Mouse (Mus musculus): ENCODE measurements around the gene Ctdspl.

The Ctdspl gene

GRCm38 (mm10) chr9:118988787-118989580, 62.7 kb downstream of the Ctdspl start:
- DNase-seq (ENCODE audit: low spot score in 2 of 2), result no peak

- no peak for DNase-seq (ENCODE audit: low spot score in 2 of 2)
Observed at GRCm38 (mm10) chr9:118990490-118990889, 64.2 kb downstream of the Ctdspl start.

- no peak for DNase-seq (ENCODE audit: low spot score in 2 of 2)
Observed at GRCm38 (mm10) chr9:118991750-118992585, 65.7 kb downstream of the Ctdspl start.

DNA sequence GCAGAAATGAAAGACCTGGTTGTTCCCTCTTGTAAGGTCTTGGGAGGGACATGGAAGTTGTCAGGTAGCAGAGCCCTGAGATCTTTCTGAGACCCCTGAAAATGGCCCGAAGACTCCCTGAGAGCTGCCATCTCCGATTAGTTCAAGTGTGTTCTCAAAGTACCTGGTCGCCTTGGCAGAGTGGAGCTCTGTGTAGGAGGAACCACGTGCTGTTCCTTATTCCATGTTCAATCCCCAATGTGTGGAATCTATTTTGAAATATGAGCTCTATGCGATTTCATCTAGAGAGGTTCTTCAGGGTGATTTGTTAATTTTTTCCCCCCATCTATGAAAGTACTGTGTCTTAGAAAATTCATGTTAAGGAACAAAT, 66.3 kb downstream of the Ctdspl start:
- DNase-seq (ENCODE audit: low spot score in 2 of 2), result no peak

GRCm38 (mm10) chr9:118994524-118995227, 68.4 kb downstream of the Ctdspl start:
- no peak for DNase-seq (ENCODE audit: low spot score in 2 of 2)

- no peak for DNase-seq (ENCODE audit: low spot score in 2 of 2)
Observed at GRCm38 (mm10) chr9:118995539-118995938, 69.3 kb downstream of the Ctdspl start.

- DNase-seq (ENCODE audit: low spot score in 2 of 2), result no peak
Observed at GRCm38 (mm10) chr9:118997241-118997640, 71.0 kb downstream of the Ctdspl start.

DNA sequence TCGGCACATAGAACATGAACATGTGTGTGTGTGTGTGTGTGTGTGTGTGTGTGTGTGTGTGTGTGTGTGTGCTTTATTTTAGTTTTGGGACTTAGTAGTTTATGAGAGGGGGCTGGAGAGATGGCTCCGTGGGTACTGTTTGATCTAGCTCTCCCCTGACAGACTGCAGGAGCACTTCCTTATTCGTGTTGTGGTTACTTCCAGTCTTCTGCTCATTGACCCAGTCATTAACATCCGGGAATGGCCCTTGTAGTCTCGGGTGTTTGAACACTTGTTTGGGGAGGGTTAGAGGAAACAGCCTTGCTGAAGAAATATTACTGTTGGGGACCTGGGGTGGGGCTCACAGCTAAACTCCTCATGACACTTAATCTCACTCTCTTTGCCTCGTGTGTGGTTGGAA, 73.9 kb downstream of the Ctdspl start:
- DNase-seq (ENCODE audit: low spot score in 2 of 2), result no peak

DNA sequence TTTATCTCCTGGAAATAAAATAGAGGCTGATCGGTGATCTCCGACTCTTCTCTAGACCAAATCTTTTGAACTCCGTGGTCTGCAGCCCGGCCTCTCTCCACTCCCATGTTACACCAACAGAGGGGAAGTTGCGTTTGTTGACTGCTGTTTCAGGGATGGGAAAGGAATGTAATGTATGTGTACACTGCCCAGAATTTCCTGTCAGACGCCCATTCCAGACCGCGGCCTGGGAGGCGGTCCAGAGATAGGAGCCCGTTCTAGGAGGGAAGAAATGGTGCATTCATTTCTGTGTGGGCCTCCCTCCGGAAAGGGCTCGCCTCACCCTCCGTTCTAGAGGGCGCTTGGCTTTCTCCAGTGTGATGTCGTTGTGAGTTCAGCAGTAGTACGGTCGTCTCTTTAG, 76.0 kb downstream of the Ctdspl start:
- no peak for DNase-seq (ENCODE audit: low spot score in 2 of 2)

GRCm38 (mm10) chr9:119003990-119004702, 77.9 kb downstream of the Ctdspl start:
- no peak for DNase-seq (ENCODE audit: low spot score in 2 of 2)

- no peak for DNase-seq (ENCODE audit: low spot score in 2 of 2)
Observed at GRCm38 (mm10) chr9:119004703-119005076, 78.4 kb downstream of the Ctdspl start.

- DNase-seq (ENCODE audit: low spot score in 2 of 2), result no peak
Observed at GRCm38 (mm10) chr9:119005303-119006029, 79.2 kb downstream of the Ctdspl start.

- no peak for DNase-seq (ENCODE audit: low spot score in 2 of 2)
Observed at GRCm38 (mm10) chr9:119007266-119007665, 81.0 kb downstream of the Ctdspl start.

- DNase-seq (ENCODE audit: low spot score in 2 of 2), result no peak
Observed at GRCm38 (mm10) chr9:119008871-119009270, 82.6 kb downstream of the Ctdspl start.

- DNase-seq (ENCODE audit: low spot score in 2 of 2), result no peak
Observed at GRCm38 (mm10) chr9:119010156-119010710, 84.0 kb downstream of the Ctdspl start.

- no peak for DNase-seq (ENCODE audit: low spot score in 2 of 2)
Observed at GRCm38 (mm10) chr9:119016785-119017507, 90.7 kb downstream of the Ctdspl start.

GRCm38 (mm10) chr9:119021731-119022130, 95.5 kb downstream of the Ctdspl start:
- DNase-seq (ENCODE audit: low spot score in 2 of 2), result no peak

GRCm38 (mm10) chr9:119025263-119025662, 99.0 kb downstream of the Ctdspl start:
- no peak for DNase-seq (ENCODE audit: low spot score in 2 of 2)

DNA sequence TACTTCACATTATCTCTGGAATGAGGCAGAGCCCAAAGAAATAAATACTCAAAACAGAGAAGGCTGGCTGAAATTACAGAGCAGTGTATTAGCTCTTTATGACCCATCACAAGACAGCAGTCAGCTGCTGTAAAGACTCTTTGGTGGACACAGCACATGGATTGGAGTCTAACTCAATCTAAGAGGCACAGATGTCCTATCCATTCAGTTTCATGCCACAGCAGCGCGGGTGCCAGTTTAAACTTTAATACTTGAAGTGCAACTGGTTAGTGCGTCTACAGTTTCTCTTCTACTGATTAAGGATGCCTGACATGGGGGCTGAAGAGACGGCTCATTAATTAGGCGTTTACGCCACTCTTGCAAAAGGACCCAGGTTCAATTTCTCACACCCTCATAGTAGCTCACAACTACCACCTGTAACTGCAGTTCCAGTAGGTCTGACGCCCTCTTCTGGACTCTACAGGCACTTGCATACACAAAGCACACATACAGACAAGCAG, 99.6 kb downstream of the Ctdspl start:
- DNase-seq (ENCODE audit: low spot score in 2 of 2), result no peak

- DNase-seq (ENCODE audit: low spot score in 2 of 2), result no peak
Observed at GRCm38 (mm10) chr9:119027337-119027736, 101.1 kb downstream of the Ctdspl start.
